Mouse (Mus musculus) testis, adult 2 months (tissue): ENCODE data around the gene Cx3cr1.

Experiments
- CTCF ChIP-seq: fragments of 200-500 bp; IDR thresholded peaks from 2 replicates; pipeline ENCODE4 v1.5.1; 2012; ENCODE audit warnings: low read depth, mild to moderate bottlenecking, inconsistent platforms, low read length, moderate library complexity; ENCODE audit not compliant: control insufficient read depth, insufficient read depth, insufficient replicate concordance
- POLR2A ChIP-seq: fragments of 200-500 bp; IDR thresholded peaks from 2 replicates; pipeline ENCODE4 v1.6.1; 2012; ENCODE audit warnings: low read depth, mild to moderate bottlenecking, inconsistent platforms, low read length, moderate library complexity; ENCODE audit not compliant: control insufficient read depth

- TF ChIP-seq POLR2A (no peak), CTCF (no peak)
Measured at GRCm38 (mm10) chr9:119852347-119853030, 217.2 kb downstream of the Cx3cr1 start.
